Mouse (Mus musculus): ENCODE measurements at regions not wholly inside any gene's neighbourhood (a gene's known extent, or its start where the extent isn't known, plus 50 kb on each side); places are given as distances from the start of the nearest gene placed in this dataset.

DNA sequence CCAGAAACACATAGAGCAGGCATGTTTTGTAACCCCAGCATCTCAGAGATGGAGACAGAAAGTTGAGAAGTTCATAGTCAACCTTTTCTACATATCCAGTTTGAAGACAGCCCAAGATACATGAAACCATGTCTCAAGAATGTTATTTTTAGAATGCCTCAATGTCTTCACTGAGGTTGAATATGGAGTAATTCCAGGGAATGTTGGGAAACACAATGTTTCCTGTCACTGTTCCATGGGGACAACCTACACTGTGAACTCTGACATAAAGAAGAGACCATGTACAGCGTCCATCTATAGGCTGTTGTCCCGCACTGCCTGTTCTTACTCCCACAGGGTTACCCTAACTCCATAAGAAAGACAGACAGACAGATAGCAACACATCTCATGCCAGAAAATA, 89.8 kb upstream of the Mark1 start:
- no peak for DNase-seq

DNA sequence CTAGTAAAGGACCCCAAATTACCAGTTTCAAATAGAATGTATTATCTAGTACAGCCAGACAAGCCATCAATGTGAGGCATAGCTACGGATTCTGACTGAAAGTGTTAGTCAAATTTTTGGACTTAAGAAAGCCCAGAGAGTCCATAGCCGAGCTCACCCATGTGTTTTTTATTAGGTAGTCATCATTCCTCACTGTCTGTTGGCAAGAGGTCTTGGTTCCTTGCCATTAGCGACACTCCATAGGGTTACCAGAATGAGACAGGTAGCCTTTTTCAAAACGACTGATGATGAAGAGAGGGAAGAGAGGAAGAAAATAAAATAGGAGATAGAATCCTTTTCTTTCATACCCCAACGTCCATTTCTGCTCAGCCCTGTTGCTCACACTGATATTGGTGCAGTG, 83.8 kb upstream of the Mark1 start:
- DNase-seq, result no peak

DNA sequence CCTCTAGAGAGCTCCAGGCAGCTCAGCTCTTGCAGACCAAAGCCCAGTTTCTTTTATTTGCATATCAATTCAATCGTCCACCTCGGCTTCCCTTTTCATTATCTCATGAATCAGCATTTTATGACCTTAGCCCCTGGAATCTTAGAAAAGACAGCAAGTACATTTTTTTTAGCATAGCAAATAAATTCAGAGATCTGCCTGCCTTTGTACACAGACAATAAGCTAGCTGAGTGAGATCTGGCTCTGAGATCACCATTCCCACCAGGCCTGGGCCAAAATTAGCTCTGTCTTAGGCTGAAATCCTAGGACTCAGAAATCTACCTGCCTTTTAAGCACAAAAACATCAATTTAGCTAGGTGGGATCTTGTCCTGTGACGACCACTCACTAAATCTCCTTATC, 80.7 kb upstream of the Mark1 start:
- DNase-seq, result no peak

DNA sequence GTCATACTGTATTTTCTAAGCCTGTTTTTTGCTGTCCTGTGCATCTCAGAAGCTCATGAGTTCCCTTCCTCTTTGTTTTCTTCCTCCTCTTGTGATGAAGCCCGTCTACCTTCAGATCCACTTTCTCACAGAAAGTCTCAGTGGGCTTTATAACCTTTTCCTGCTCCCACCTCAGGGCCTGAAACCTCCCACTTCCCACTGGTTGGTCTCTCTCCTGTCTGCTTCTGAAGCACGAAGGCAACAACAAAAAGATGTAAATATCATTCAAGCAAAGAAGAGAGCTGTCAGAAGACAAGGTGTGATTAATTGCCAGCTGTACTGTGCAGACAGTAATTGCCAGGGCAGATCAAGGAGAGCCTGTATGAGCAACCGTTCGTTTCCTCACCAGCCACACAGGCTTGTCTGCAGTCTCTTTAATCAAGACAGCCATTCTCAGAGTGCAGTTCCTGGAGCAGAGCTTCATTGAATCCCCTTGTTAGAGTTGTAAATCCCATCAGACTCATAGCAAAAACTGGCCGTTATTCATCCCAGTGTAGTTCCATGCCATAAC, 80.0 kb upstream of the Mark1 start:
- DNase-seq, result no peak

DNA sequence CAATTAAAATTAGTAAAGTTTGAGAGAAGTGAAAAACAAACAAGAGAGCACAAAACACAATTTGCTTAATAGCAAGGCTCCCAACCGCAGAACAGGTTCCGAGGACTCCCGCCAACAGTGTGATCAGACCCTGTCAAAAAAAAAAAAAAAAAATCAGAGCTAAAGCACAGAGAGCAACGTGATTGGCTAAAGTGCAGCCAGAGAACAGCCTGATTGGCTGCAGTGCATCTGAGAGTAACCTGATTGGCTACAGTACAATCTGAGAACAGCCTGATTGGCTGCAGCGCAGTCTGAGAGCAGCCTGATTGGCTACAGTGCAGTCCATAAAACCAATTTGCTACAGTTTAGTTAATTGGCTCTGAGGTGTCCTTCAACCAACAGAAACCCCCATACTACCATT, 74.6 kb upstream of the Mark1 start:
- DNase-seq, result no peak

DNA sequence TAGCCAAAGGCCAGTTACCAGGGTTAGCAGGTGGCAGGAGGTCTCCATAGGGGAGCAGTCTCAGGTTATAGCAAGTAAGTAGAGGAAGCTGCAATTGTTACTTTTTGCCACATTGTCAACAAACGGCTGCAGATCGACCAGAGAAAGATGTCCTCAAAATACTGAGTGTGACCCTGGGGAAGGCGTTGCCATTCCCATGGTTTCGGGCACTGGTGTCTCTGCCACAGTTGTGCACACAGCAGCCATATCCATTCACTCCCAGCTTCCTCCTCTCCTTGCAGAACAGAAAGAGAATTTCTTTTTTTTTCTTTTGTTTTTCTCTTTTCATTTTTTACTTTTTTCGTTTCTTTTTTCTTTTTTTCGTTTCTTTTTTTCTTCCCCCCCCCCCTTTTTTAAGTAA, 73.4 kb upstream of the Mark1 start:
- no peak for DNase-seq

DNA sequence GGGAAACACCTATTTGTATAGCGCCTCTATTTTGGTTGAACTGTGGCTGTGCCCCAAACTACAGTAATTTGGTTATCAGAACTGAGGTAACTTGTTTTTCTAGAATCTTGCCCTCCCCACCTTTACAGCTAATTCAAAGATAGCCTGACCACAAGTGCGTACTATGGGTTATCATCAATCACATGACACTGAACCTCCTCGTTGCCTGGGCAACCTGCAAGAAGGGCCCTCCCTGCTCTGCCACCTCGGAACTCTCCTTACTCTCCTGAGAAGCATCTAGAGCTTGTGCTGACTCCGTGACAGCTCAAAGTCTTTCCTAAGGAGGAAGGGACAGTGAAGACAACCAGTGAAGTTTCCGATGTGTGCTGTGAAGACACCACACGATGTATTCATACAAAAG, 72.2 kb upstream of the Mark1 start:
- no peak for DNase-seq

DNA sequence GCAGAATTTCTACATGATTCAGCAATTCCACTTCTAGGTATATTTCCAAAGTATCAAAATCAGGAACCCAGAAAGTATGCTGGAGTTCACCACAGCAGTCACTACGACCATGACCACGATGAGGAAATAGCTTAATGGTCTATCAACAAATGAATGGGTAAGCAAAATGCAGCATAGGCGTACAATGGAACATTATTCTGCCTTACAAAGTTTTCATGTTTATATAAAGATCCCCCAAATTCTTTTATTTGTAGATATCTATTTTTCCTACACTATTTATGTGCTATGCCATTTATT, 71.4 kb upstream of the Mark1 start:
- no peak for DNase-seq

DNA sequence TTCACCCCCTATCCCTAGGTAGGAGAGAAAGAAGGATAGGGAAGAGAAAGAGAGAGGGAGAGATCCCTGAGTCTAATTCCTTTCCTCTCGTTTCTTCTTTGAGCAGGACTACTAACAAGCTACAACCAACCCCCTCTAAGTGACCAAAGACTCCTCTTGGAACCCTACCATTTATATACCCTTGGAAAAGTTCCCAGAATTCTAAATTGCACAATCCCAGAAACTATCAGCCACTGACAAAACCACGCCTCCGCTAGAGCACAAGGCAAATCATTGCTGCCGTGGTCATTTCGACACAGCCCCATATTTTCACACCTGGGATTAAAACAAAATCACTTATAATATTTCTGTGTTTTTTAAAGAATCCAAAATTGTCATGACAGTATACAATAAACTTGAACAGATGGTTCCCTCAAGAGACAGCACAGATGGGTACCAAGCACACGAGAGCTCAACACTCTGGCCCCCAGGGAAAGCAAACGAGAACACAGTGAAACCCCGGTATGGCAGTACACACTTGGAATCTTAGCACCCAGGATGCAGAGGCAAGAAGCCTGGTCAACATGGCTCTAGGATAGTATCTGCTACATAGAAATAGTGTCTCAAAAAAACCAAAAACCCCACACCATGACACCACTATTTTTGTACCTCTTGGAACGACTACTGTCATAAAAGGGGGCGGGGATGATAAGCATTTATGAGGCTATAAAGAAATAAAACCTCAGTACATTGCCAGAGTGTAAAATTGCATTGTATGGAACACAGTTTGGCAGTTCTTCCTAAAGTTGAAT, 70.9 kb upstream of the Mark1 start:
- DNase-seq, result no peak

DNA sequence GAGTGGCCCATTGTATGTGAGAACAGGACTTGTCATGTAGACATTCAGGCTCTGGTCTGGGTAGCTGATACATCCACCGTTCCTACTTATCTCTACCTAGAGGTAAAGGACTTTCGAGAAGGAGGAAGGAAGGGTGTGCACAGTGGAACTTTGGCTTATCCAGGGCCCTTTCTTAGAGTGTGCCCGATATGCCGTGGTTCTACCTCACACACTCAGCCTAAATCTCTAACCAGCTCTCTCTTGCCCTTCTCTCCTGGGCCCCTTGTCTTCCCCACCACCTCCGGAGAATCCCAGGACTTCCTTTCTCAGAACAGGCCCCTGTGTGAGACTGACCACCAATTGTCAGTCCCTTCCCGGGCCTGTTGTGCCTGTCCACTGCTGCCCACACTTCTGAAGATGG, 68.8 kb upstream of the Mark1 start:
- DNase-seq, result no peak

DNA sequence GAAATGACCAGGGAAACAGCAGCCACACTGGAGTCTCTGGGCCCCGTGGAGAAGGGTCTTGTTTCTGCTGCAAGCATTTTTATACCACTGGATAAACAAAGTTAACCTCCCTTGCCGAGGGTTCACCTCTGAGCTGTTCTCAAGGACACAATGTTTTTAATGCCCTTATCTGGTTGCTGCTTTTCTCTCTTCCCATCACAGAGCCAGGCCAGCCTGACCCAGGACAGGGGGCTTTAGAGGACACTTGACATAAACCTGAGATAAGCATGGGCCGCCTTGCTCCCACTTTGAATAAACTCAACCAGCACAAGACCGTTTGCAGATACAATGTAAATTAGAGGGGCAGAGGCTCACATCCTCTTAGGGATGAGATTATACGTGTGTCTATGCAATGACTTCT, 68.3 kb upstream of the Mark1 start:
- no peak for DNase-seq

DNA sequence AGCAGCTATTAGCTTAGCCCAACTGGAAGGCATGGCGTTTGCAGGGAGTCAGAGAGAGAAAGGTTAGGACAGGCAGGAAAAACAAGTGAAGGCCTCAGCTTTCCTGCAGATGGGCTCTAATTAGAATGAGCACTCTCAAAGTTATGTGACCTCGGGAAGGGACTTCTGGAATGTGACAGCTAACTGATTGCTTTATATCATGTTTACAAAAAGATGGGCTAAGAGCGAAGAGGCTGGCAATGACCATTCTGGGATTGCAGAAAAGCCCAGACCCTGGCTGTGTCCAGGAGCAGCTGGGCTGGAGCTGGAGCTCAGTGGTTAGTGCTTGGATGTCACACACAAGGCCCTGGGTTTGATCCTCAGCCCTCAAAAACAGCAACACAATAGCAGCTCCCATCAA, 65.7 kb upstream of the Mark1 start:
- no peak for DNase-seq

DNA sequence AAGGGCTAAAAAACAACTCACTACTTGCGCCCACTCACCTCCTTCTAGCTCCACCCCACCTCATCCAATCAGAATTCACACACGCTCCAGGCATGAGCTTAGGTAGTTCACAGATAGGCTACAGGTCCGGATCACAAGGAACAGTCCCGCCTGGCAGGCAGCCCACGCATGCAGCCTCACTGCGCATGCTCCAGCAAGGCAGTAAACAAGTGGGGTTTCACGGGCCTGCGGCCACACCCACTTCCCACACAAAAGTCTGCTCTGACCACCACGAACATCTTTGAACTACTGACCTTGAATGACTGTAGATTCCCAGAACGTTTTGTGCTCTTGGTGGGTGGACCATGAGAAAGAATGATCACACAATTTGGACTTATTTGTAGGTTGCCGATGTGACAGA, 62.7 kb upstream of the Mark1 start:
- DNase-seq, result no peak

DNA sequence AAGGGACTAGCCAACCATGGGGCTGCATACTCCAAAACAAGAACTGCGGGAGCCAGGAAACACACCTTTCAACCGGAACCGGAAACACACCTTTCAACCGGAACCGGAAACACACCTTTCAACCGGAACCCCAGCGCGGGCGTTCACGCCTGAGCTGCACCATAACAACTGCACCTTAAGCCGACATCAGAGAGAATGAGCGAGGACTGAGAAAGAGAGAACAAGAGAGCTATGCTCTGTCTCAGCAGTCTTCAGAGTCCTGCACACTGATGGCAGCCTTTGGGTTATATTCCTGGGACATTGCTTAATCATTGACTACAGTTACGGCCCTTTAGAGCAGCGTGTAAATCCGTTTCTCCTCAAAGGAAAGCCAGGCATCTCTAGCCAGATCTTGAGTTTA, 58.1 kb upstream of the Mark1 start:
- peak; percentile 24 for DNase-seq

DNA sequence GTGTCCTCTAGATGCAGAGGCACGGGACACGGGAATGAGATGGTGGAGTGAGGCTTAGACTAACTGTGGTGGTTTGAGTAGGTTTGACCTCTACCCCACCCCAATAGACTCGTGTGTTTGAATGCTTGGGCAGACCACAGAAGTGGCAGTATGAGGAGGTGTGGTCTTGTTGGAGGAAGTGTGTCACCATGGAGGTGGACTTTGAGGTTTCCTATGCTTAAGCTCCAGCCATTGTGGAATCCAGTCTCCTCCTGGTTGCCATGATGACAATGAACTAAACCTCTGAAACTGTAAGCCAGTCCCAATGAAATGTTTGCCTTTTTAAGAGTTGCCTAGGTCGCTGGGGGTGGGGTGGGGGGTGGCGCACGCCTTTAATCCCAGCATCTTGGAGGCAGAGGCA, 53.3 kb upstream of the Mark1 start:
- DNase-seq, result no peak

DNA sequence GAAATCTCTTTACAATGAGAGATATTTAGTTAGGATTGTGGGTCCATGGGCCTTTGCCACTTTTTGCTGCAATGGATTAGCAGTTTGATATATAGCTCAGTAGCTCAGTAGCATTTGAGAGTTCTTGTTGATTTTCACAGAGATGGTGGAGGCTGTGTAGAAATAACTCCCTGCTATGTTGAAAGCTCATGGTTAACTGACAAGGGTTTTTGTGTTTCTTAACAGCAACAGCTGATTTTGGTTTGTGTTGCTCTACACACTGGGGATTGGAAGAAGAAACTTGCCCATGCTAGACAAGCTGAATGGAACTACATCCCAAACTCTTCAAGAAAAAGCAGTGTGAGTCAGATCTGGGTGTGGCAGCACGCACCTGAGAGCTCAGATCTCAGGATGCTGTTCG, 50.6 kb upstream of the Mark1 start:
- DNase-seq, result no peak

Measured in kidney, postnatal 10 days (tissue).